Mouse (Mus musculus) MN1 (cell line): ENCODE results near the gene Hnrnpa0.
"Not testable (repeated sequence)": the region's sequence is repeated elsewhere in the genome, so short reads cannot be mapped to it uniquely, and the experiment has no call there.

Experiments
- DNase-seq: peaks from one replicate; pipeline ENCODE4 v3.0.0-alpha.2; 2016; ENCODE audit warnings: low spot score

The Hnrnpa0 gene

GRCm38 (mm10) chr13:58128396-58128767, at the start of gene Hnrnpa0:
TSS of gene Hnrnpa0 (minus strand) at chr13:58128556.
- peak; percentile 98 for DNase-seq

GRCm38 (mm10) chr13:58177511-58178208, 49.3 kb upstream of the Hnrnpa0 start:
- DNase-seq, result no peak

- DNase-seq, result no peak
Observed at GRCm38 (mm10) chr13:58176105-58176504, 47.7 kb upstream of the Hnrnpa0 start.

- no peak for DNase-seq
Observed at GRCm38 (mm10) chr13:58168119-58168518, 39.8 kb upstream of the Hnrnpa0 start.

GRCm38 (mm10) chr13:58163343-58163742, 35.0 kb upstream of the Hnrnpa0 start:
- no peak for DNase-seq

- DNase-seq, result no peak
Observed at GRCm38 (mm10) chr13:58160761-58161160, 32.4 kb upstream of the Hnrnpa0 start.

- peak; percentile 96 for DNase-seq
Observed at GRCm38 (mm10) chr13:58158099-58158912, 29.9 kb upstream of the Hnrnpa0 start.

- peak; percentile 95 for DNase-seq
Observed at GRCm38 (mm10) chr13:58157447-58158098, 29.2 kb upstream of the Hnrnpa0 start, which contains the start of gene Idnk. TSS of gene Idnk (plus strand) at chr13:58157649.

- DNase-seq, result peak; percentile 19
Observed at GRCm38 (mm10) chr13:58157036-58157435, 28.7 kb upstream of the Hnrnpa0 start.

- DNase-seq, result peak; percentile 23
Observed at GRCm38 (mm10) chr13:58156031-58156430, 27.7 kb upstream of the Hnrnpa0 start.

GRCm38 (mm10) chr13:58150442-58150841, 22.1 kb upstream of the Hnrnpa0 start:
- no peak for DNase-seq

GRCm38 (mm10) chr13:58149629-58150028, 21.3 kb upstream of the Hnrnpa0 start:
- DNase-seq, result peak; percentile 62

- peak; percentile 75 for DNase-seq
Observed at GRCm38 (mm10) chr13:58149033-58149558, 20.7 kb upstream of the Hnrnpa0 start.

GRCm38 (mm10) chr13:58148256-58148831, 20.0 kb upstream of the Hnrnpa0 start:
- peak; percentile 94 for DNase-seq

- no peak for DNase-seq
Observed at GRCm38 (mm10) chr13:58147760-58148159, 19.4 kb upstream of the Hnrnpa0 start.

GRCm38 (mm10) chr13:58146603-58147002, 18.2 kb upstream of the Hnrnpa0 start:
- not testable (repeated sequence) for DNase-seq

GRCm38 (mm10) chr13:58131692-58132091, 3.3 kb upstream of the Hnrnpa0 start:
- no peak for DNase-seq

GRCm38 (mm10) chr13:58129687-58130246, 1.4 kb upstream of the Hnrnpa0 start:
- DNase-seq, result peak; percentile 58

- DNase-seq, result peak; percentile 99
Observed at GRCm38 (mm10) chr13:58128768-58129671, 664 bp upstream of the Hnrnpa0 start.

- peak; percentile 73 for DNase-seq
Observed at GRCm38 (mm10) chr13:58127766-58128361, 492 bp downstream of the Hnrnpa0 start.
